23 mouse cellular contexts compared by ENCODE assay signal in genomic region chr3:87847680-87848079, GRCm38 (mm10). TPM values are rescaled to one million over a fixed set of nuclear protein-coding genes. Genes with fewer than 3 reads are reported as not detected.
A peak's percentile ranks its signal among the peaks of the same experiment; 100 is the strongest.
DNase-seq lines count a peak whose midpoint lies in the region; ATAC-seq and TF ChIP-seq lines count a peak whose summit lies in the region.
"Had no signal": no experiment of that assay in that cellular context is flagged by ENCODE, and none has a peak within 500 bp of the region (broad histone marks: within the 10 kb centered on the region; RNA-seq: fewer than 3 reads in every experiment).

No protein-coding gene starts in this region.

- H3K36me3 ChIP-seq in midbrain, embryonic 10.5 days = no peaks in the 10 kb centered on the region
- H3K36me3 ChIP-seq in midbrain, embryonic 13.5 days = no peaks in the 10 kb centered on the region
- peaks cover 17 to 35% of the 10 kb centered on the region in 2 experiments for H3K36me3 ChIP-seq in CH12.LX (replicated peaks in 1 of 2; ENCODE audit: control insufficient read depth in 1 of 2, insufficient read depth in 1 of 2, low read length in 1 of 2)
- no peaks in the 10 kb centered on the region for H3K36me3 ChIP-seq in forebrain, embryonic 16.5 days (ENCODE audit: control insufficient read depth, insufficient read depth)
- H3K36me3 ChIP-seq: embryonic facial prominence, embryonic 10.5 days; heart, embryonic 12.5 days; hindbrain, embryonic 10.5 days; limb, embryonic 12.5 days; liver, embryonic 15.5 days; midbrain, embryonic 15.5 days; neural tube, embryonic 12.5 days had no signal

- no peaks in the 10 kb centered on the region for H3K9me3 ChIP-seq in midbrain, embryonic 10.5 days (replicated peaks)
- H3K9me3 ChIP-seq in midbrain, embryonic 13.5 days = no peaks in the 10 kb centered on the region
- no peaks in the 10 kb centered on the region for H3K9me3 ChIP-seq in CH12.LX (replicated peaks; ENCODE audit: low read length)
- no peaks in the 10 kb centered on the region for H3K9me3 ChIP-seq in forebrain, embryonic 16.5 days (ENCODE audit: control insufficient read depth, low read length)
- H3K9me3 ChIP-seq: embryonic facial prominence, embryonic 10.5 days; heart, embryonic 12.5 days; hindbrain, embryonic 10.5 days; limb, embryonic 12.5 days; liver, embryonic 15.5 days; midbrain, embryonic 15.5 days; neural tube, embryonic 12.5 days had no signal

- no peaks in the 10 kb centered on the region for H3K4me1 ChIP-seq in midbrain, embryonic 10.5 days
- H3K4me1 ChIP-seq in midbrain, embryonic 13.5 days (replicated peaks) = no peaks in the 10 kb centered on the region
- peaks cover 7 to 59% of the 10 kb centered on the region in 2 experiments; a peak in 3 of 4 replicates for H3K4me1 ChIP-seq in CH12.LX (ENCODE audit: control insufficient read depth in 1 of 2, insufficient read depth in 2 of 2)
- no peaks in the 10 kb centered on the region for H3K4me1 ChIP-seq in forebrain, embryonic 16.5 days (replicated peaks; ENCODE audit: control insufficient read depth, insufficient read depth, low read length)
- H3K4me1 ChIP-seq: limb, embryonic 12.5 days; midbrain, embryonic 15.5 days; neural tube, embryonic 12.5 days had no signal

- TF ChIP-seq POLR2A in CH12.LX (IDR thresholded peaks at IDR 0.05; ENCODE audit: low read depth, low read length) = peak; percentile 48; the same call in 1 of the 2 replicates

- no peak for ATAC-seq in midbrain, embryonic 13.5 days
- ATAC-seq in forebrain, embryonic 16.5 days = no peak
- ATAC-seq: midbrain, embryonic 15.5 days had no signal

- no peaks in the 10 kb centered on the region for H3K27me3 ChIP-seq in midbrain, embryonic 10.5 days (ENCODE audit: low read depth, poor library complexity, severe bottlenecking)
- no peaks in the 10 kb centered on the region for H3K27me3 ChIP-seq in midbrain, embryonic 13.5 days
- no peaks in the 10 kb centered on the region for H3K27me3 ChIP-seq in CH12.LX (replicated peaks)
- H3K27me3 ChIP-seq in forebrain, embryonic 16.5 days (replicated peaks; ENCODE audit: control insufficient read depth, insufficient read depth, low read length) = no peaks in the 10 kb centered on the region
- H3K27me3 ChIP-seq: heart, embryonic 12.5 days; limb, embryonic 12.5 days; liver, embryonic 15.5 days; midbrain, embryonic 15.5 days; neural tube, embryonic 12.5 days had no signal

- 0 out of 2 replicates have a peak overlapping the region, but pooled peaks have one; percentile 9 for H3K27ac ChIP-seq in midbrain, embryonic 10.5 days (replicated peaks)
- H3K27ac ChIP-seq in midbrain, embryonic 13.5 days = no peak overlapping the region
- peak overlapping the region; percentile 65; the same call in 1 of the 2 replicates for H3K27ac ChIP-seq in CH12.LX (ENCODE audit: insufficient read depth, low read depth)
- no peak overlapping the region for H3K27ac ChIP-seq in forebrain, embryonic 16.5 days (ENCODE audit: low read length)
- H3K27ac ChIP-seq: embryonic facial prominence, embryonic 10.5 days; hindbrain, embryonic 10.5 days; layer of hippocampus, adult 2 months; limb, embryonic 12.5 days; liver, embryonic 15.5 days; midbrain, embryonic 15.5 days; neural tube, embryonic 12.5 days had no signal

- H3K9ac ChIP-seq in midbrain, embryonic 13.5 days (replicated peaks) = no peak overlapping the region
- H3K9ac ChIP-seq in CH12.LX (ENCODE audit: insufficient read depth, low read depth) = peak overlapping the region; percentile 73
- H3K9ac ChIP-seq in forebrain, embryonic 16.5 days (replicated peaks; ENCODE audit: low read depth, low read length) = no peak overlapping the region
- H3K9ac ChIP-seq: heart, embryonic 12.5 days; limb, embryonic 12.5 days; liver, embryonic 15.5 days; midbrain, embryonic 15.5 days; neural tube, embryonic 12.5 days had no signal

- TF ChIP-seq EP300 in CH12.LX (IDR thresholded peaks at IDR 0.05; ENCODE audit: low read length) = no peak

- dilution Hi-C loops in CH12.LX (cut with MboI; ENCODE audit: extremely low pct_ligation_motif_present, extremely low pct_unique_long_range_greater_than_20kb, low sequenced_read_pairs) = no loop called here

- no peak for TF ChIP-seq CTCF in CH12.LX (conservative IDR thresholded peaks at IDR 0.05 in 1 of 2, IDR thresholded peaks at IDR 0.05 in 1 of 2; ENCODE audit: low read depth in 2 of 2, low read length in 2 of 2)

- no peak overlapping the region for H3K4me3 ChIP-seq in midbrain, embryonic 10.5 days
- no peak overlapping the region for H3K4me3 ChIP-seq in midbrain, embryonic 13.5 days (replicated peaks)
- H3K4me3 ChIP-seq in CH12.LX (replicated peaks in 1 of 3; ENCODE audit: low read depth in 2 of 3, low read length in 2 of 3, poor library complexity in 1 of 3) = peak overlapping the region; percentile 59 to 86 (median 66)
- no peak overlapping the region for H3K4me3 ChIP-seq in forebrain, embryonic 16.5 days (replicated peaks; ENCODE audit: low read length)
- H3K4me3 ChIP-seq: embryonic facial prominence, embryonic 10.5 days; erythroblast, embryonic 14.5 days; heart, embryonic 12.5 days; hindbrain, embryonic 10.5 days; layer of hippocampus, adult 2 months; limb, embryonic 12.5 days; liver, embryonic 15.5 days; midbrain, embryonic 15.5 days; neural tube, embryonic 12.5 days had no signal

- WGBS in midbrain, embryonic 10.5 days = 78% methylated on average over 5 of the region's 5 CpGs
- 77% methylated on average over 5 of the region's 5 CpGs for WGBS in midbrain, embryonic 13.5 days
- 82% methylated on average over 5 of the region's 5 CpGs for WGBS in forebrain, embryonic 16.5 days

- no peak for TF ChIP-seq RAD21 in CH12.LX (IDR thresholded peaks at IDR 0.05; ENCODE audit: low read depth, low read length)

- no peak for DNase-seq in midbrain, embryonic 10.5 days (ENCODE audit: low spot score)
- DNase-seq in CH12.LX (ENCODE audit: extremely low read depth) = peak; percentile 63
- DNase-seq in naive thymus-derived CD4-positive, alpha-beta T cell, adult 2 months (ENCODE audit: low read depth) = peak; percentile 78
- peak; percentile 79 for DNase-seq in thymus, postnatal 25 days
- no peak for DNase-seq in adrenal gland, postnatal 4 days (ENCODE audit: low spot score in 2 of 2)
- no peak for DNase-seq in frontal cortex, postnatal 14 days (ENCODE audit: low spot score in 2 of 2)
- DNase-seq: adrenal gland, postnatal 25 days; B cell, adult 2 months; cerebellum, postnatal 14 days; gastrocnemius, postnatal 25 days; right cerebral cortex, postnatal 4 days had no signal

- 0 out of 2 replicates have a peak, but pooled peaks cover 2% of the 10 kb centered on the region for H3K79me2 ChIP-seq in CH12.LX (replicated peaks; ENCODE audit: control insufficient read depth, extremely low read depth, insufficient read depth, poor library complexity, severe bottlenecking)

- in situ Hi-C loops in CH12.LX (cut with MboI; ENCODE audit: low pct_ligation_motif_present, low pct_unique_long_range_greater_than_20kb, low sequenced_read_pairs) = no loop called here

- no peak overlapping the region for H3K4me2 ChIP-seq in midbrain, embryonic 13.5 days (replicated peaks)
- H3K4me2 ChIP-seq in CH12.LX (ENCODE audit: insufficient read depth, low read depth, poor library complexity, severe bottlenecking) = peak overlapping the region; percentile 81
- H3K4me2 ChIP-seq in forebrain, embryonic 16.5 days (ENCODE audit: low read length) = no peak overlapping the region
- H3K4me2 ChIP-seq: heart, embryonic 12.5 days; limb, embryonic 12.5 days; liver, embryonic 15.5 days; midbrain, embryonic 15.5 days; neural tube, embryonic 12.5 days had no signal

RNA-seq across cellular contexts. Expression of gene Sh2d2a, which starts 1.1 kb away (rescaled TPM):
- polyA plus RNA-seq in midbrain, embryonic 10.5 days (2016; fragmentation: Nextera tagmentation; extraction: Ambion mirVana) = 0.06 and 0.11 TPM in 2 replicates
- polyA plus RNA-seq in midbrain, embryonic 13.5 days (2015; fragmentation: Nextera tagmentation; extraction: Ambion mirVana) = not detected in 2 replicates
- total RNA-seq in CH12.LX (2012; rRNA removed) (39.2 and 46.6 TPM in 2 replicates), CH12.LX (2014; rRNA removed) (19.9 and 23.2 TPM in 2 replicates)
- polyA plus RNA-seq in CH12.LX (2012; ENCODE audit: insufficient read length, low read depth) = 66.8 and 74.5 TPM in 2 replicates
- under 1 TPM; 0.25 to 0.51 TPM for total RNA-seq in adrenal gland, postnatal 4 days (2021)
- not detected in 2 replicates for polyA plus RNA-seq in forebrain, embryonic 16.5 days (2015; fragmentation: Nextera tagmentation; extraction: Ambion mirVana)
- total RNA-seq: layer of hippocampus, adult 2 months; left cerebral cortex, adult 18-20 months had no signal
- polyA plus RNA-seq: embryonic facial prominence, embryonic 10.5 days; limb, embryonic 12.5 days; midbrain, embryonic 15.5 days; neural tube, embryonic 12.5 days had no signal

RNA-seq across cellular contexts. Expression of gene Pear1, which starts 23.6 kb away (rescaled TPM):
- 12.3 and 14.7 TPM in 2 replicates for polyA plus RNA-seq in midbrain, embryonic 10.5 days (2016; fragmentation: Nextera tagmentation; extraction: Ambion mirVana)
- polyA plus RNA-seq in midbrain, embryonic 13.5 days (2015; fragmentation: Nextera tagmentation; extraction: Ambion mirVana) = 4.8 and 7.1 TPM in 2 replicates
- 0.50 and 1.2 TPM in 2 replicates for total RNA-seq in CH12.LX (2012; rRNA removed)
- total RNA-seq in CH12.LX (2014; rRNA removed) = 0.20 and 0.22 TPM in 2 replicates
- 0.35 and 0.46 TPM in 2 replicates for polyA plus RNA-seq in CH12.LX (2012; ENCODE audit: insufficient read length, low read depth)
- total RNA-seq in adrenal gland, postnatal 4 days (2021) = 10 to 100 TPM; 40.3 to 42.5 TPM
- polyA plus RNA-seq in forebrain, embryonic 16.5 days (2015; fragmentation: Nextera tagmentation; extraction: Ambion mirVana) = 6.9 and 7.4 TPM in 2 replicates

RNA-seq across cellular contexts. Expression of gene Prcc, which starts 37.7 kb away (rescaled TPM):
- 18.6 and 19.1 TPM in 2 replicates for polyA plus RNA-seq in midbrain, embryonic 10.5 days (2016; fragmentation: Nextera tagmentation; extraction: Ambion mirVana)
- 13.8 and 15.6 TPM in 2 replicates for polyA plus RNA-seq in midbrain, embryonic 13.5 days (2015; fragmentation: Nextera tagmentation; extraction: Ambion mirVana)
- total RNA-seq in CH12.LX (2012; rRNA removed) = 48.6 and 51.7 TPM in 2 replicates
- total RNA-seq in CH12.LX (2014; rRNA removed) = 24.8 and 26.4 TPM in 2 replicates
- 55.7 and 58.5 TPM in 2 replicates for polyA plus RNA-seq in CH12.LX (2012; ENCODE audit: insufficient read length, low read depth)
- total RNA-seq in adrenal gland, postnatal 4 days (2021) = 10 to 100 TPM; 67.0 to 74.2 TPM
- polyA plus RNA-seq in forebrain, embryonic 16.5 days (2015; fragmentation: Nextera tagmentation; extraction: Ambion mirVana) = 13.8 and 16.4 TPM in 2 replicates

RNA-seq across cellular contexts. Expression of gene Insrr, which starts 50.9 kb away (rescaled TPM):
- polyA plus RNA-seq in midbrain, embryonic 10.5 days (2016; fragmentation: Nextera tagmentation; extraction: Ambion mirVana) = 0.78 and 0.89 TPM in 2 replicates
- 0.82 and 0.87 TPM in 2 replicates for polyA plus RNA-seq in midbrain, embryonic 13.5 days (2015; fragmentation: Nextera tagmentation; extraction: Ambion mirVana)
- total RNA-seq in CH12.LX (2012; rRNA removed) (0.08 TPM in 1 of 2 replicates, not detected in the other), CH12.LX (2014; rRNA removed) (not detected in 2 replicates)
- 0.06 TPM in 1 of 2 replicates, not detected in the other for polyA plus RNA-seq in CH12.LX (2012; ENCODE audit: insufficient read length, low read depth)
- total RNA-seq in adrenal gland, postnatal 4 days (2021) = 1 to 10 TPM; 2.1 to 5.8 TPM
- 0.52 and 0.57 TPM in 2 replicates for polyA plus RNA-seq in forebrain, embryonic 16.5 days (2015; fragmentation: Nextera tagmentation; extraction: Ambion mirVana)
- polyA plus RNA-seq: erythroblast, embryonic 14.5 days; heart, embryonic 12.5 days had no signal

RNA-seq across cellular contexts. Expression of gene Ntrk1, which starts 52.7 kb away (rescaled TPM):
- 4.9 and 5.1 TPM in 2 replicates for polyA plus RNA-seq in midbrain, embryonic 10.5 days (2016; fragmentation: Nextera tagmentation; extraction: Ambion mirVana)
- 2.4 and 2.5 TPM in 2 replicates for polyA plus RNA-seq in midbrain, embryonic 13.5 days (2015; fragmentation: Nextera tagmentation; extraction: Ambion mirVana)
- 0.92 and 1.6 TPM in 2 replicates for total RNA-seq in CH12.LX (2012; rRNA removed)
- total RNA-seq in CH12.LX (2014; rRNA removed) = 0.36 and 0.55 TPM in 2 replicates
- polyA plus RNA-seq in CH12.LX (2012; ENCODE audit: insufficient read length, low read depth) = 0.47 and 0.53 TPM in 2 replicates
- total RNA-seq in adrenal gland, postnatal 4 days (2021) = 10 to 100 TPM; 14.6 to 26.4 TPM
- polyA plus RNA-seq in forebrain, embryonic 16.5 days (2015; fragmentation: Nextera tagmentation; extraction: Ambion mirVana) = 1.1 and 2.1 TPM in 2 replicates
- polyA plus RNA-seq: erythroblast, embryonic 14.5 days had no signal

Comparison
In these comparisons a context has a peak if more than half of its experiments do, and no peak if none do; other contexts are left out.
1. H3K27ac ChIP-seq: peak in midbrain, embryonic 10.5 days (single experiment) and CH12.LX (single experiment); none in midbrain, embryonic 13.5 days (single experiment) and forebrain, embryonic 16.5 days (single experiment).
2. DNase-seq: peak in CH12.LX (single experiment), naive thymus-derived CD4-positive, alpha-beta T cell, adult 2 months (single experiment) and thymus, postnatal 25 days (single experiment); none in midbrain, embryonic 10.5 days (single experiment), adrenal gland, postnatal 4 days (0 of 2) and frontal cortex, postnatal 14 days (0 of 2).
3. H3K4me3 ChIP-seq: peak in CH12.LX (3 of 3); none in midbrain, embryonic 10.5 days (single experiment), midbrain, embryonic 13.5 days (single experiment) and forebrain, embryonic 16.5 days (single experiment).
4. RNA of gene Sh2d2a, which starts 1.1 kb away (polyA plus RNA-seq): 66.8 to 74.5 TPM in CH12.LX; 0.06 to 0.11 TPM in midbrain, embryonic 10.5 days, not detected in forebrain, embryonic 16.5 days and not detected in midbrain, embryonic 13.5 days; every median in the first group is over 10 times any median in the second.